Mouse (Mus musculus) embryonic facial prominence, embryonic 13.5 days (tissue): ENCODE measurements around the gene Tmem217. TPM values are rescaled to one million over a fixed set of nuclear protein-coding genes. Genes with fewer than 3 reads are reported as not detected.

Source experiments
- ATAC-seq: fragments of 200-750 bp; cut with Nextera tagmentation; 2 replicates; pipeline ENCODE4 v1.8.0; 2017; ENCODE audit warnings: low read depth; ENCODE audit not compliant: insufficient number of reproducible peaks, insufficient read depth, low FRiP score, low TSS enrichment
- H3K27ac ChIP-seq: fragments of 300-500 bp; sonication (generic); 2 replicates; pipeline ENCODE4 v1.5.1; 2015; ENCODE audit warnings: moderate library complexity, mild to moderate bottlenecking, inconsistent platforms
- H3K27me3 ChIP-seq: fragments of 300-500 bp; sonication (generic); 2 replicates; pipeline ENCODE4 v1.6.1; 2015; ENCODE audit warnings: mild to moderate bottlenecking, inconsistent platforms
- H3K36me3 ChIP-seq: fragments of 300-500 bp; sonication (generic); 2 replicates; pipeline ENCODE4 v1.6.1; 2015; ENCODE audit warnings: mild to moderate bottlenecking, inconsistent platforms
- H3K4me1 ChIP-seq: fragments of 300-500 bp; sonication (generic); 2 replicates; pipeline ENCODE4 v1.6.1; 2015; ENCODE audit warnings: inconsistent platforms
- H3K4me2 ChIP-seq: fragments of 300-500 bp; sonication (generic); 2 replicates; pipeline ENCODE4 v1.6.1; 2015; ENCODE audit warnings: moderate library complexity, mild to moderate bottlenecking, inconsistent platforms
- H3K4me3 ChIP-seq: fragments of 300-500 bp; sonication (generic); 2 replicates; pipeline ENCODE4 v1.5.1; 2015; ENCODE audit warnings: mild to moderate bottlenecking, inconsistent platforms
- H3K9ac ChIP-seq: fragments of 300-500 bp; sonication (generic); 2 replicates; pipeline ENCODE4 v1.6.1; 2015; ENCODE audit warnings: mild to moderate bottlenecking, inconsistent platforms
- H3K9me3 ChIP-seq: fragments of 300-500 bp; sonication (generic); 2 replicates; pipeline ENCODE4 v1.6.1; 2016; ENCODE audit warnings: inconsistent platforms
- WGBS: fragments of 180-500 bp; shearing (Covaris S2); methylation state at CpG from one replicate; pipeline ENCODE4 v1.1.7; 2015; ENCODE audit warnings: mixed read lengths; 5-methylcytosine and 5-hydroxymethylcytosine counted together
- polyA plus RNA-seq: library from polyadenylated mRNA; unstranded; fragments of >200 nt; fragmentation: Nextera tagmentation; extraction: Ambion mirVana; gene quantifications from 2 replicates; pipeline ENCODE4 v1.2.1, GENCODE M21; 2015

Tmem217 gene
- polyA plus RNA-seq, 1 experiment from 2014 or later = 2.3 TPM

- Histone ChIP-seq H3K4me3 (peak overlapping the region; percentile 91; the same call in 1 of the 2 replicates), H3K9me3 (no peaks in the 10 kb centered on the region), H3K4me2 (peak overlapping the region; percentile 78), H3K36me3 (peaks cover 14% of the 10 kb centered on the region), H3K4me1 (peaks cover 32% of the 10 kb centered on the region), H3K27ac (peak overlapping the region; percentile 96), H3K27me3 (no peaks in the 10 kb centered on the region), H3K9ac (peak overlapping the region; percentile 64)
- ATAC-seq = no peak
- WGBS = 68% methylated on average over 11 of the region's 11 CpGs
Observed at GRCm38 (mm10) chr17:29493461-29493980, 58.7 kb downstream of the Tmem217 start.

DNA sequence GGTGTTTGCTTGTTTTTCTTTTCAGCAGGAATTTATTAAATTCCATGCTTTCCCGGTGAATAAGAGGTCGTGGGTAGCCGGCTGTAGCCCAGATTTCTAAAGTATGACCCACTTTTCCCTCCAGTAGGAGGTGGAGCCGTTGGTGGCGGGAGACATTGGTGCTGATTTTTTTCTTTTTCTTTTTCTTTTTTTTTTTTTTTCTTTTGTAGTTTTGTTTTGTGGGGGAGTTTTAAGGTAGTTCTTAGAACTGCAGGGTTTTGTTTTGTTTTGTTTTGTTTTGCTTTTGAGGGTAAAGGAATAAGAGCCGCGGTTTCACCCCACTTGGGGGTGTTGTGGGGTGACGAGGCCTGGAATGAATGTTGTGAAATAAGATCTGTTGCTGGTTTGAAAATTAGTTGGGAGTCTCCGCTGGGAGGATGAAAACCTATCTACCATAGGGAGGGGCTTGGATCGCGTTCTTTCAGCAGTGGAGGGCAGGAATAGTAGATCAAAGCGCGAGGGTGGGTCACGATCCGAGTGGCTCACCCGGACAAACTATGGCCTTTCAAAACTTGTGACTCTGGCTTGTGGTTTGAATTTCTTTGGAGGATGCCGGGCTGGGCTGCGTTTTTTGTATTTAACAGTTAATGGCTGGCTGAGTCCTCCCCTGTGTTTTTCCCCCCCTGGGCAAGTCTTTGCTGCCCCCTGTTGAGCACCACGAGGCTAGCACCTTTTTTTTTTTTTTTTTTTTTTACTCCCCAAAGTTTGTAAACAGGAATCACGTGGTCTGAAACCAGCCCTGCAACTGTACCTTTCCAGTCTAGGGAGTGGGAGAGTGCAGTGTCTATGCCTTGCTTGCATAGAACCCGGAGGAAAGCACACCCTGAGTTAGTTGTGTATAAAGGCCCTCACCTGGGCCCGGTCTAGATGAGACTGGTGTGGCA is 59.7 kb downstream of the Tmem217 start:
- Histone ChIP-seq H3K9ac (peak overlapping the region; percentile 94), H3K4me1 (peaks cover 27% of the 10 kb centered on the region), H3K36me3 (peaks cover 14% of the 10 kb centered on the region), H3K27me3 (no peaks in the 10 kb centered on the region), H3K4me2 (peak overlapping the region; percentile 78), H3K9me3 (no peaks in the 10 kb centered on the region), H3K4me3 (peak overlapping the region; percentile 91), H3K27ac (peak overlapping the region; percentile 96)
- WGBS = 2% methylated on average over 22 of the region's 22 CpGs
- ATAC-seq = no peak

DNA sequence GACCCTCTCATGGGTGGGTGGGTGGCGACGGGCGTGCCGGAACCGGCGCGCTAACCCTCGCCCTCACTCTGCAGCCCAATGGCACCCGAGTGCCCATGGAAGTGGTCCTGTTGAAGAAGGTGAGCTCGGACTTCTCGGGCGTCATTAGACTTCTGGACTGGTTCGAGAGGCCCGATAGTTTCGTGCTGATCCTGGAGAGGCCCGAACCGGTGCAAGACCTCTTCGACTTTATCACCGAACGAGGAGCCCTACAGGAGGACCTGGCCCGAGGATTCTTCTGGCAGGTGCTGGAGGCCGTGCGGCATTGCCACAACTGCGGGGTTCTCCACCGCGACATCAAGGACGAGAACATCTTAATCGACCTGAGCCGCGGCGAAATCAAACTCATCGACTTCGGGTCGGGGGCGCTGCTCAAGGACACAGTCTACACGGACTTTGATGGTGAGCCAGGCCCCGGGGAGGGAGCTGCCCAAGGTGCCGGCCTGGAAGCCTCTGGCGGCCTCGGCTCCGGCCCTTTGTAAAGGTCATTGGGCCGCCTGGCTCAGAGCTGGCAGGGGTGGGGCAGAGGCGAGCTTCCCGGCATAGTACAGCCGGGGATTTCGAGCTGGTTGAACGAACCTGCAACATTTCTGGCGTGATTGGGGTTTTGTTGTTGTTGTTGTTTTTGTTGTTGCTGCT is 60.5 kb downstream of the Tmem217 start:
- H3K4me2 ChIP-seq = peak overlapping the region; percentile 78
- H3K36me3 ChIP-seq = peaks cover 14% of the 10 kb centered on the region
- no peak for ATAC-seq
- under 1% methylated on average over 48 of the region's 48 CpGs for WGBS
- no peaks in the 10 kb centered on the region for H3K27me3 ChIP-seq
- no peaks in the 10 kb centered on the region for H3K9me3 ChIP-seq
- H3K4me1 ChIP-seq = peaks cover 27% of the 10 kb centered on the region
- peak overlapping the region; percentile 96 for H3K27ac ChIP-seq
- H3K9ac ChIP-seq = peak overlapping the region; percentile 94
- H3K4me3 ChIP-seq = peak overlapping the region; percentile 91

DNA sequence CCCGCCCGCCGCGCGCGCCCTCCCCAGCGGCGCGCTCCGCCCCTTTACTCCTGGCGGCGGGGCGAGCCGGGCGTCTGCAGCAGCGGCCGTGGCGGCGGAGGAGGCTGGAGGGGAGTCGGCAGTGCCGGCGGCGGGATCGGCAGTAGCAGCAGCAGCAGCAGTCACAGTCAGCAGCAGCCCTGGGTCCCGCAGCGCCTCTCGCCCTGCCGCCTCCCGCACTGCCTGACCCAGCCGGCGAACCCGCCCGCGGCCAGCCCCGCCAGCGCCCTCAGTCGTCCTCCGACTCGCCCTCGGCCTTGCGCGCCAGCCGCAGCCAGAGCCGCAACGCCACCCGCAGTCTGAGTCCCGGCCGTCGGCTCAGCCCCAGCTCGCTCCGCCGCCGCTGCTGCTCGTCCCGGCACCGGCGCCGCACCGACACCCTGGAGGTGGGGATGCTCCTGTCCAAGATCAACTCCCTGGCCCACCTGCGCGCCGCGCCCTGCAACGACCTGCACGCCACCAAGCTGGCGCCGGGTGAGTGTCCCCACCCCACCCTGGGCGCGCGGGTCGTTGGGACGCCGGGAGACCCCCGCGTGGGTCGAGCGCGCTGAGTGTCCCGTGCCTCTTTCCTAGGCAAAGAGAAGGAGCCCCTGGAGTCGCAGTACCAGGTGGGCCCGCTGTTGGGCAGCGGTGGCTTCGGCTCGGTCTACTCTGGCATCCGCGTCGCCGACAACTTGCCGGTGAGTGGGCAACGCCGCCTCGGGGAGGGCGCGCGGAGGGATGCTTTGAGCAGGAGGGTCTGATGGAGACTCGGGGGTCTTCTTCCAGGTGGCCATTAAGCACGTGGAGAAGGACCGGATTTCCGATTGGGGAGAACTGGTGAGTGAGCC is 61.2 kb downstream of the Tmem217 start, which contains the start of gene Pim1:
Gene Pim1, plus strand, starts transcription at position 41 of the 869 bp plus-strand sequence.
- ATAC-seq = peak; percentile 73
- Histone ChIP-seq H3K36me3 (peaks cover 14% of the 10 kb centered on the region), H3K4me1 (peaks cover 27% of the 10 kb centered on the region), H3K27ac (peak within 1 kb of the TSS; percentile 96), H3K4me2 (peak within 1 kb of the TSS; percentile 78), H3K27me3 (no peaks in the 10 kb centered on the region), H3K9ac (peak within 1 kb of the TSS; percentile 94), H3K4me3 (peak within 1 kb of the TSS; percentile 91), H3K9me3 (no peaks in the 10 kb centered on the region)
- under 1% methylated on average over 99 of the region's 99 CpGs for WGBS

DNA sequence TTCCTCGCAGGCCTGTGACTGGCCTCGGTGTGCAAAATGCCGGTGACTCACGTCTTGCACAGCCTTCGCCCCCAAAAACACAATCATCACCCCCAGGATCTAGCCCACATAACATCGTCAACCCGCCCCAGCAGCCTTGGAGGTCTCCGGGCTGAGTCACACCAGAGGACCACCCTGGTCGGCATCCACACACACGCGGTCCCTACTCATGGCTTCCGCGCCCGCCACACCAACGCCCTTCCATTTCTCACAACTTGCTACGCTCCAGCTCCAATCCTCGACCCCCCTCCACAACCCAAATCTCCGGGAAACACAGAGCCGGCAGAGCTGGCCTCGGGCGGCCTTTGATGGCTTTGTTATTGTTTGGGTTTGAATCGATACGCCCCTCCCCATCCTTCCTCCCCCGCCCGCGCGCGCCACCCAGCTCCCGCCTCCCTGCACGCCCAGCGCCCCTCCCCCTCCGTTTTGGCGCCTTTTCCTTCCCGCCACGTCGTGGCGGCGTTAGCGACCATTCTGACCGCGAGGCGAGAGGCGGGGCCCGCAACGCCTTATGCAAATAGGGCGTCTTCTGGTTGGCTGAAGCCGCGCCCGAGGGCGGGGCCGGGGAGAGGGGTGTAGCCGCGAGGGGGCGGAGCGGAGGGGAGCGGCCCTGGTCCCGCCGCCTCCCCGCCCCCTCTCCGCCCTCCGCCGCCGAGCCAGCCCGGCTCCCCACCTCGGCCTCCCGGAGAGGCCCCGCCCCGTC is 62.0 kb downstream of the Tmem217 start:
- H3K9me3 ChIP-seq = no peaks in the 10 kb centered on the region
- H3K4me1 ChIP-seq = peaks cover 27% of the 10 kb centered on the region
- peak overlapping the region; percentile 96 for H3K27ac ChIP-seq

GRCm38 (mm10) chr17:29488978-29489970 is 62.9 kb downstream of the Tmem217 start:
- Histone ChIP-seq H3K4me1 (peaks cover 22% of the 10 kb centered on the region), H3K36me3 (peaks cover 9% of the 10 kb centered on the region), H3K9ac (peak overlapping the region; percentile 81), H3K9me3 (no peaks in the 10 kb centered on the region), H3K27me3 (no peaks in the 10 kb centered on the region), H3K27ac (peak overlapping the region; percentile 95), H3K4me3 (peak overlapping the region; percentile 91), H3K4me2 (peak overlapping the region; percentile 78)
- 5% methylated on average over 30 of the region's 30 CpGs for WGBS
- no peak for ATAC-seq

More for the DNA sequence above, 62.0 kb downstream of the Tmem217 start:
- 2% methylated on average over 54 of the region's 68 CpGs for whole genome bisulfite sequencing
- no peaks in the 10 kb centered on the region for H3K27me3 ChIP-seq
- H3K9ac ChIP-seq = peak overlapping the region; percentile 81
- H3K4me3 ChIP-seq = peak overlapping the region; percentile 91
- ATAC-seq = peak; percentile 90
- H3K36me3 ChIP-seq = peaks cover 14% of the 10 kb centered on the region
- peak overlapping the region; percentile 78 for H3K4me2 ChIP-seq

GRCm38 (mm10) chr17:29488257-29488977 is 63.8 kb downstream of the Tmem217 start:
- H3K36me3 ChIP-seq = peaks cover under 1% of the 10 kb centered on the region; the same call in 1 of the 2 replicates
- 79% methylated on average over 8 of the region's 8 CpGs for WGBS
- peaks cover 16% of the 10 kb centered on the region for H3K4me1 ChIP-seq
- no peak for ATAC-seq
- H3K27me3 ChIP-seq = no peaks in the 10 kb centered on the region
- no peak overlapping the region for H3K9ac ChIP-seq
- H3K9me3 ChIP-seq = no peaks in the 10 kb centered on the region
- peak overlapping the region; percentile 78; the same call in 1 of the 2 replicates for H3K4me2 ChIP-seq
- H3K27ac ChIP-seq = no peak overlapping the region
- no peak overlapping the region for H3K4me3 ChIP-seq

DNA sequence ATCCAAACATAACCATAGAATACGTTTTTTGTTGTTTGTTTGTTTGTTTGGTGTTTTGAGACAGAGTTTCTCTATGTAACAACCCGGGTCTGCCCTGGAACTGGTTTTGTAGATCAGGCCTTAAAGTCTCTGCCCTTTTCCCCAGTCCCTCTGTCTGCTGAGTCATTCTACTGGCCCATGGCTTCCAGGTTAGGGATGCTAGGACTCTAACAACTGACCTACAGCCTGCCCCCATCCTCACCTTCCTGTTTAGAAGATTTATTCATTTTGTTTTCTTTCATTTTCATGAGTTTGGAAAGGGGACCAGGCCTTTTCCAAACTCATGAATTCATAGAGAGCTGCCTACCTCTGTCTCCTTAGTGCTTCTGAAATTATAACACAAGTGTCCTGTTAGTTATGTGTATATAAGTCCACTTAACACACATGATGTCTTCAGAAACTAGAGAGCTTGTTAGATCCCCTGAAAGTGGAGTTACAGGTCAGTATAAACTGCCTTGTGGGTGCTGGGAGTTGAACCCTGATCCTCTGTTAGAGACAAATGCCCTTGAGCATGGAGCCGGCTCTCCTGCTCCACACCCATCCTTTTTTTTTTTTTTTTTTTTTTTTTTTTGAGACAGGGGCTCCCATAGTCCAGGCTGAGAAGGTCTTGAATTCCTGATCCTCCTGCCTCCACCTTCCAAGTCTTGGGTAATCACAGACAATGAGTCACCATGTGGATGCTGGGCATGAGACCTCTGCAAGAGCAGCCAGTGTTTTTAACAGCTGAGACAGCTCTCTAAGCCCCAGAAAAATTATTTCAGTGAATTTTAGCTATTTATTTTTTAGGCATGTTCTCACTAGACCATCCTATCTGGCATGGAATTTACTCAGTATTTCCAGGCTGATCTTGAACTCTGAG is 66.6 kb downstream of the Tmem217 start:
- no peak overlapping the region for H3K27ac ChIP-seq
- no peaks in the 10 kb centered on the region for H3K36me3 ChIP-seq
- H3K9ac ChIP-seq = no peak overlapping the region
- no peak overlapping the region for H3K4me2 ChIP-seq
- H3K27me3 ChIP-seq = no peaks in the 10 kb centered on the region
- ATAC-seq = no peak
- H3K9me3 ChIP-seq = peaks cover 6% of the 10 kb centered on the region; the same call in 1 of the 2 replicates
- no peak overlapping the region for H3K4me3 ChIP-seq
- 69% methylated on average over 3 of the region's 3 CpGs for WGBS
- peaks cover 10% of the 10 kb centered on the region for H3K4me1 ChIP-seq
